Mouse (Mus musculus) embryonic fibroblast, embryonic 13.5 days (primary cell): Measurements from ENCODE around the gene Zmynd11. TPM values are rescaled to one million over a fixed set of nuclear protein-coding genes. Genes with fewer than 3 reads are reported as not detected.

ENCODE experiments used
- H3K27ac ChIP-seq: 2 replicates; pipeline ENCODE4 v1.5.1; 2012; ENCODE audit warnings: low read length, control low read depth, inconsistent platforms; ENCODE audit not compliant: insufficient read depth
- H3K4me1 ChIP-seq: 2 replicates; pipeline ENCODE4 v1.6.1; 2011; ENCODE audit warnings: low read length; ENCODE audit not compliant: control insufficient read depth, insufficient read depth
- H3K4me3 ChIP-seq: 2 replicates; pipeline ENCODE4 v1.5.1; 2011; ENCODE audit warnings: mild to moderate bottlenecking, control low read depth, low read length; ENCODE audit not compliant: insufficient read depth
- CTCF ChIP-seq: IDR thresholded peaks from 2 replicates; pipeline ENCODE4 v1.5.1; 2011; ENCODE audit warnings: mild to moderate bottlenecking, control low read depth, low read length, moderate library complexity, borderline replicate concordance; ENCODE audit not compliant: insufficient read depth
- POLR2A ChIP-seq: IDR thresholded peaks from 2 replicates; pipeline ENCODE4 v1.6.1; 2011; ENCODE audit warnings: low read depth, mild to moderate bottlenecking, control low read depth, low read length, moderate library complexity
- polyA plus RNA-seq: library from polyadenylated mRNA; stranded (reverse); fragments of >200 nt; gene quantifications from 2 replicates; pipeline ENCODE4 v1.2.4, GENCODE M21; 2011; ENCODE audit warnings: low read depth; ENCODE audit not compliant: missing spikeins, insufficient read length

Zmynd11 gene
- polyA plus RNA-seq, 1 experiment = 135 TPM

DNA sequence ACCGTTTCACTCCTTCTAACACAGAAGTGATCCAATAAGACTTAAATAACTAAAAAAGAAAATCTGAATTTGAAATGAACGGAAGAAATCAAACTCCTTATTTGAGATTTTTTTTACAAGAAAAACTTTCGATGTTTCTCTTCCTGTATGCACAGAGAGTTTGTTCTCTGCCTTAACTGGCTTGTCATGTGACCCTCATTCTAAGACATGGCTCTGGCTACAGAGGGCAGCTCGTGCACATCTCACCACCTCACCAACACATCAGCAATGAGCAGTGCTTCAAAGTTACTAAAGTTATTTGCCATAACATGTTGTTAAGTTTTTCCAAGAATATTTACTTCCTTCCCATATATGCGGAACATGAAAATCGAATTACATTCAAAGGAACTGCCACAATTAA is 70.5 kb downstream of the Zmynd11 start:
- TF ChIP-seq POLR2A (no peak), CTCF (no peak)
- H3K27ac ChIP-seq = no peak overlapping the region
- no peak overlapping the region for H3K4me3 ChIP-seq
- H3K4me1 ChIP-seq = peaks cover 15% of the 10 kb centered on the region

DNA sequence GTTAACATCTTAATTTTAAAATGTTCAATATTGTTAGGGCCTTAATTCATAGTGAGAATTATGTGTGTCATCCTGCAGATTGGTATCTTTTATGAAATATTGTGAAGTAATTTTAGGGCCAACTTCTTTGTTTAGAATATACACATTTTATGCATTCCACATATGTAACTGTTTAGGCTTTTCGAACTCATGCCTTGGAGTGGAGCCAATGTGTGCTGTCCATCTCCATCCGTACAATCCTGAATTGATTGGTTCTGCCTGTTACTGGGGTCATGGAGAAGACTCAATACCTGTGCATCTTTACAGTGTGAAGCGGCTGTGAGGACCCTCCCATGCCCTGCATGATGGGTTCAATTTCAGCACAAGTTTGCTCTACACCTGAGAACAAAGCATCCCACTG is 72.3 kb downstream of the Zmynd11 start:
- no peak overlapping the region for H3K4me3 ChIP-seq
- H3K27ac ChIP-seq = no peak overlapping the region
- peaks cover 15% of the 10 kb centered on the region for H3K4me1 ChIP-seq
- TF ChIP-seq CTCF = no peak
- TF ChIP-seq POLR2A = no peak

GRCm38 (mm10) chr13:9689366-9689765 is 75.8 kb downstream of the Zmynd11 start:
- TF ChIP-seq CTCF (no peak), POLR2A (no peak)
- no peak overlapping the region for H3K4me3 ChIP-seq
- peaks cover 2% of the 10 kb centered on the region; the same call in 1 of the 2 replicates for H3K4me1 ChIP-seq
- no peak overlapping the region for H3K27ac ChIP-seq

DNA sequence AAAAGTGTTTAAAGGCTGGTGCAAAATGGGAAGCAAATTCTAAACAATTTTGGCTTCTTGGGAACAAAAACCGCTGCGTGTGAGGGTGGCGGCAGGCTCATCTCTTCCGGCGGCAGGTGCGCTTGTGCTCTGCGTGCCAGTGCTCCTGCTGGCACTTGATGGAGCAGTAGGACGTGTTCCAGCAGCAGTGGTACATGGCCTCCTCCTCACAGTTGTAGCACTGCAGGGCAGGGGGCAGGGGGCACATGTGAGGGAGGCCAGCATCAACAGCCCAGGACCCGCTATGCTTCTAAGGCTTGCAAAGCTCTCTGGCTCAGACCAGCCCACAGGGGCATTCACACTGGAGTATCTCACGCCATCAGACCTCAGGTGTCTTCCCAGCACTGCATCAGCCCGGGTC is 78.4 kb downstream of the Zmynd11 start:
- Histone ChIP-seq H3K4me3 (no peak overlapping the region), H3K27ac (no peak overlapping the region), H3K4me1 (no peaks in the 10 kb centered on the region)
- no peak for TF ChIP-seq CTCF
- TF ChIP-seq POLR2A = no peak

GRCm38 (mm10) chr13:9686261-9686660 is 78.9 kb downstream of the Zmynd11 start:
- Histone ChIP-seq H3K4me1 (no peaks in the 10 kb centered on the region), H3K27ac (no peak overlapping the region), H3K4me3 (no peak overlapping the region)
- TF ChIP-seq CTCF (no peak), POLR2A (no peak)

DNA sequence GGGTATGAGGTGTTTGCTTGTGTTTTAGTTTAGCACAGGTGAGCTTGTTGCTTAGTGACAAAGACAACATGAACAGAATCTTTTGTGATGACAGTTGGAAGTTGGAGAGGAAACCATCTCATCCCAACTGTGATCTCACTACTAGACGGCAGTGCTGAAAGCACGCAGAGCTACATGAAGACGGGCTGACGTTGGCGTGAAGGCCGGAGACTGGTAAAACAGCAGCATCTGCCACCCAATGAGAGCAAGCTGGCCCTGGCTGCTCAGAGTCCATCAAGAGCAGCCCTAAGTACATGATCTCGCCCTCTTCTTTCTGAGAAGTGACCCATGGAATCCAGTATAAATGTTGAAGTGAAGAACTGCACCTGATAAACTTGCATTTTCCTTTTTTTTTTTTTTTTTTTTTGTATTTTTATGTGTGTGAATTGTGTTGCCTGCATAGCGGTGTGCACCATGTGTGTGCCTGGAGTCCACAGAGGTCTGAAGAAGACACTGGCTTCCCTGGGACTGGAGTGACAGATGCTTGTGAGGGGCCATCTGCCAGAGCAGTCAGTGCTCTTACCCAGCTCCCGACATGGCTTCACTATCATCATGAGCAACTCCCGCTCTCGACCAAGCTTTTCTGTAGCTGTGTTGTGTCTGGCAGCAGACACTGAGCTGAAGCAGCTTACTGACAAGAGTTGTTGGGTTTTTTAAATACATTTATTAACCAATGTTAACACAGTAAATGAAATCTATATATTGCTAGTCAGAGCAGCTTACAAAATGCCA is 80.8 kb downstream of the Zmynd11 start:
- Histone ChIP-seq H3K4me3 (no peak overlapping the region), H3K27ac (no peak overlapping the region), H3K4me1 (no peaks in the 10 kb centered on the region)
- TF ChIP-seq POLR2A (no peak), CTCF (no peak)

- Histone ChIP-seq H3K4me1 (no peaks in the 10 kb centered on the region), H3K4me3 (no peak overlapping the region), H3K27ac (no peak overlapping the region)
- TF ChIP-seq CTCF = no peak
- TF ChIP-seq POLR2A = no peak
These were observed 81.8 kb downstream of the Zmynd11 start for GRCm38 (mm10) chr13:9683280-9683679.

DNA sequence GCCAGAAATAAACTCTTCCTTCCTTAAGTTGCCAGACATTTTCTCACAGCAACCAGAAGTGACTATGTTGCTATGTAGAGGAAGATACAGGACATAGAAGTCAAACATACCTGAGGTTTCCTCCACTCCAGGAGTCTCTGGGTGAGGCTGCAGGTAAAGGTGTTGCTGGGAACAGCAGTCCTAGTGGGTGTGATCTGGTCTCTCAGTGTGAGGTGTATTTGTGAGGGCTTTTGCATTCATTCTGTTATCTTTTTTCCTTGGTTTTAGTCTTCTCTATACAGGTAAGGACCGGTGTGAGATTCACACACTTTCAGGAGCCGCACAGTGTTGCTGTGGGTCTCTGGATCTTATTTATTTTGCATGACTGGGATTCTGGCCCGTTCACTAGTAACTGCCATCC is 83.6 kb downstream of the Zmynd11 start:
- Histone ChIP-seq H3K4me1 (no peaks in the 10 kb centered on the region), H3K27ac (no peak overlapping the region), H3K4me3 (no peak overlapping the region)
- TF ChIP-seq CTCF (no peak), POLR2A (no peak)

DNA sequence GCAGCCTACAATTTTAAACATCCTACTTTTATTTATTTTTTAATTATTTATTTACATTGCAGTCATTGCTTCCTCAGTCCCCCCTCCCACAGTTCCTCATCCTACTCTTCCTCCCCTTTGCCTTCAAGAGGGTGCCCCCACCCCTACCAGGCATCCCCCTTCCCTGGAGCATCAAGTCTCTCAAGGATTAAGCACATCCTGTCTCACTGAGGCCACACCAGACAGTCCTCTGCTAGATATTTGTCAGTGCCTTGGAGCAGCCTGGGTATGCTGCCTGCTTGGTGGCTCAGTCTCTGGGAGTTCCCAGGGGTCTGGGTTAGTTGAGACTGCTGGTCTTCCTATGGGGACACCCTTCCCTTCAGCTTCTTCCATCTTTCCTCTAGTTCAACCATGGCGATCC is 91.0 kb downstream of the Zmynd11 start:
- TF ChIP-seq CTCF (no peak), POLR2A (no peak)
- Histone ChIP-seq H3K4me3 (no peak overlapping the region), H3K27ac (no peak overlapping the region), H3K4me1 (no peaks in the 10 kb centered on the region)

GRCm38 (mm10) chr13:9669246-9669645 is 95.9 kb downstream of the Zmynd11 start:
- TF ChIP-seq CTCF (no peak), POLR2A (no peak)
- no peaks in the 10 kb centered on the region for H3K4me1 ChIP-seq
- no peak overlapping the region for H3K27ac ChIP-seq
- H3K4me3 ChIP-seq = no peak overlapping the region
